Mouse (Mus musculus) erythroblast, embryonic 14.5 days (primary cell): ENCODE measurements around the gene Ssu2.

ENCODE experiments used
- GATA1 ChIP-seq: IDR thresholded peaks from 2 replicates; pipeline ENCODE4 v1.6.1; 2012; ENCODE audit warnings: low read length, inconsistent platforms, mixed read lengths
- TAL1 ChIP-seq: IDR thresholded peaks from 3 replicates; pipeline ENCODE4 v1.6.1; 2012; ENCODE audit warnings: low read length, inconsistent platforms, mixed read lengths

- TF ChIP-seq GATA1 (no peak), TAL1 (no peak)
These were observed 57.2 kb downstream of the Ssu2 start for GRCm38 (mm10) chr6:112330520-112331222.
